Mouse (Mus musculus): Measurements from ENCODE around the gene Plekhg5.

DNA sequence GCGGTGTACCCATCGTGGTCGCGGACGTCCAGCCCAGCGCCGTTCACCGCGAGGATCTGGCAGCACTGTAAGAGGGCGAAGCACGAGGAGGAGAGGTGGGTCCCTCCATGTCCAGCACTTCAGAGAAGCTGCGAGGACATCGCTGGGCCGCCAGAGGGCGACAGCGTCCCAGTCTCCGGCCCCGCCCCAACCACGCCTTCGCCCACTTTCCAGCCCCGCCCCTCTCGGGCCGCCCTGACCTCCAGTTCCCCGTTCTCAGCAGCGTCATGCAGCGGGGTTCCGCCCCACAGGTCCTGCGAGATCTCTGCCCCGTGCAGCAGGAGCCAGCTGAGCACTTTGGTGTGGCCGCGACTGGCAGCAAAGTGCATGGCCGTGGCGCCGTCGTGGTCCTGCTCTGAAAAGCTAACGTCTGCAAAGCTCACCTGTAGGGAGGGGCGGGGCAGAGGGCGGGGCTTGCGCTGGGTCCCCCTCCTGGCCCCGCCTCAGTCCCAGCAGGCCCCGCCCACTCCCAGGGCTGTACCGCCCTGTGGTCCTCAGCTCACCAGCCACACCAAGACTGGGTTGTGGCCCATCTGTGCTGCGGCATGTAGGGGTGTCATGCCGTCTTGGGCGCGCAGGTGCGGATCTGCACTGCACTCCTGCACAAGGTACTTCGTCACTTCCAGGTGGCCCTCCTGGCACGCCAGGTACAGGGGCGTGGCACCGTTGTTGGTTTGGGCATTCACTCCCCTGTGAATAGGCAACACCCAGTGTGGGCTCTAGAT, 66.4 kb downstream of the Plekhg5 start:
- TF ChIP-seq POLR2A (IDR thresholded peaks at IDR 0.05; ENCODE audit: borderline replicate concordance, low read depth, low read length) (no peak), CTCF (IDR thresholded peaks at IDR 0.05; ENCODE audit: low read depth, low read length) (peak; percentile 59)
